Mouse (Mus musculus): Measurements from ENCODE around the gene Cd2ap. TPM values are rescaled to one million over a fixed set of nuclear protein-coding genes. Genes with fewer than 3 reads are reported as not detected.

Gene Cd2ap
- total and polyA plus RNA-seq, 3 experiments, result 10.7 to 14.3 TPM; not detected in 1

GRCm38 (mm10) chr17:42782156-42782757, 94.2 kb downstream of the Cd2ap start:
- H3K27ac ChIP-seq (ENCODE audit: control insufficient read depth, low read depth, low read length), result no peak overlapping the region
- no peaks in the 10 kb centered on the region for H3K4me1 ChIP-seq (ENCODE audit: control insufficient read depth in 1 of 2, insufficient read depth in 2 of 2, low read length in 2 of 2)
- H3K9me3 ChIP-seq (replicated peaks; ENCODE audit: insufficient read depth, low read length), result no peaks in the 10 kb centered on the region
- no peak overlapping the region for H3K9ac ChIP-seq (ENCODE audit: control insufficient read depth, low read depth, low read length, poor library complexity, severe bottlenecking)
- H3K79me2 ChIP-seq (ENCODE audit: control insufficient read depth, insufficient read depth, low read length, poor library complexity), result no peaks in the 10 kb centered on the region
- H3K27me3 ChIP-seq (ENCODE audit: control insufficient read depth in 1 of 2, insufficient read depth in 2 of 2, low read length in 2 of 2), result no peaks in the 10 kb centered on the region
- peak; percentile 80 for DNase-seq (ENCODE audit: low read depth, low spot score)
- H3K36me3 ChIP-seq (ENCODE audit: control insufficient read depth in 1 of 2, insufficient read depth in 2 of 2, low read length in 2 of 2), result no peaks in the 10 kb centered on the region
- peak; percentile 87 for TF ChIP-seq RAD21 (IDR thresholded peaks at IDR 0.05; ENCODE audit: low read depth, low read length)
- no peak for TF ChIP-seq TBP (IDR thresholded peaks at IDR 0.05; ENCODE audit: low read depth, low read length)
- peak; percentile 76 for TF ChIP-seq SMC3 (IDR thresholded peaks at IDR 0.05; ENCODE audit: low read depth, low read length)
- TF ChIP-seq POLR2A (IDR thresholded peaks at IDR 0.05; ENCODE audit: control insufficient read depth in 1 of 2, insufficient read depth in 1 of 2, low read depth in 1 of 2, low read length in 2 of 2, poor library complexity in 1 of 2), result no peak
- no peak for TF ChIP-seq CHD2 (IDR thresholded peaks at IDR 0.05; ENCODE audit: low read length)
- no peak for TF ChIP-seq POLR2AphosphoS2 (IDR thresholded peaks at IDR 0.05; ENCODE audit: low read length)
- TF ChIP-seq NRF1 (IDR thresholded peaks at IDR 0.05; ENCODE audit: insufficient read depth, low read depth, low read length, poor library complexity, severe bottlenecking), result no peak
- peak; percentile 85 for TF ChIP-seq GATA1 (IDR thresholded peaks at IDR 0.05; ENCODE audit: low read depth, low read length)
- no peak for TF ChIP-seq MYB (IDR thresholded peaks at IDR 0.05; ENCODE audit: low read depth, low read length)
- TF ChIP-seq GABPA (IDR thresholded peaks at IDR 0.05; ENCODE audit: low read depth, low read length), result no peak
- no peak for TF ChIP-seq E2F4 (IDR thresholded peaks at IDR 0.05; ENCODE audit: borderline replicate concordance, low read depth, low read length)
- TF ChIP-seq HCFC1 (IDR thresholded peaks at IDR 0.05; ENCODE audit: low read depth, low read length), result no peak
- TF ChIP-seq ZC3H11A (IDR thresholded peaks at IDR 0.05; ENCODE audit: low read depth, low read length), result peak; percentile 67
- peak; percentile 59 to 86 (median 73) for TF ChIP-seq CTCF (IDR thresholded peaks at IDR 0.05 in 2 of 3, conservative IDR thresholded peaks at IDR 0.05 in 1 of 3; ENCODE audit: control insufficient read depth in 1 of 3, insufficient read depth in 1 of 3, low read depth in 2 of 3, low read length in 3 of 3, poor library complexity in 1 of 3, severe bottlenecking in 1 of 3)
- TF ChIP-seq MAX (IDR thresholded peaks at IDR 0.05; ENCODE audit: low read length), result no peak
- TF ChIP-seq ZMIZ1 (IDR thresholded peaks at IDR 0.05; ENCODE audit: low read depth, low read length), result no peak
- no peak overlapping the region for H3K4me3 ChIP-seq (ENCODE audit: control insufficient read depth in 1 of 2, insufficient read depth in 1 of 2, low read depth in 2 of 2, low read length in 2 of 2)

GRCm38 (mm10) chr17:42753791-42754190, 122.7 kb downstream of the Cd2ap start:
- H3K4me1 ChIP-seq (ENCODE audit: control insufficient read depth in 1 of 2, insufficient read depth in 2 of 2, low read length in 2 of 2), result no peaks in the 10 kb centered on the region
- no peak overlapping the region for H3K4me3 ChIP-seq (ENCODE audit: control insufficient read depth in 1 of 2, insufficient read depth in 1 of 2, low read depth in 2 of 2, low read length in 2 of 2)
- no peaks in the 10 kb centered on the region for H3K27me3 ChIP-seq (ENCODE audit: control insufficient read depth in 1 of 2, insufficient read depth in 2 of 2, low read length in 2 of 2)
- H3K36me3 ChIP-seq (ENCODE audit: control insufficient read depth in 1 of 2, insufficient read depth in 2 of 2, low read length in 2 of 2), result no peaks in the 10 kb centered on the region
- no peak for DNase-seq (ENCODE audit: low read depth, low spot score)
- no peaks in the 10 kb centered on the region for H3K9me3 ChIP-seq (replicated peaks; ENCODE audit: insufficient read depth, low read length)
- H3K27ac ChIP-seq (ENCODE audit: control insufficient read depth, low read depth, low read length), result no peak overlapping the region
- no peak for TF ChIP-seq MXI1 (IDR thresholded peaks at IDR 0.05; ENCODE audit: low read depth, low read length)
- TF ChIP-seq SIN3A (IDR thresholded peaks at IDR 0.05; ENCODE audit: low read length), result no peak
- no peak for TF ChIP-seq MAX (IDR thresholded peaks at IDR 0.05; ENCODE audit: low read length)
- no peak for TF ChIP-seq MAZ (IDR thresholded peaks at IDR 0.05; ENCODE audit: low read depth, low read length)
- no peak for TF ChIP-seq GATA1 (IDR thresholded peaks at IDR 0.05; ENCODE audit: low read depth, low read length)
- TF ChIP-seq BHLHE40 (IDR thresholded peaks at IDR 0.05; ENCODE audit: borderline replicate concordance, low read depth, low read length), result no peak
- TF ChIP-seq TCF12 (IDR thresholded peaks at IDR 0.05; ENCODE audit: low read depth, low read length), result no peak
- TF ChIP-seq HCFC1 (IDR thresholded peaks at IDR 0.05; ENCODE audit: low read depth, low read length), result no peak
- TF ChIP-seq CTCF (IDR thresholded peaks at IDR 0.05 in 2 of 3, conservative IDR thresholded peaks at IDR 0.05 in 1 of 3; ENCODE audit: control insufficient read depth in 1 of 3, insufficient read depth in 1 of 3, low read depth in 2 of 3, low read length in 3 of 3, poor library complexity in 1 of 3, severe bottlenecking in 1 of 3), result no peak
- no peak for TF ChIP-seq CHD1 (IDR thresholded peaks at IDR 0.05; ENCODE audit: low read depth, low read length)
- TF ChIP-seq JUND (IDR thresholded peaks at IDR 0.05; ENCODE audit: low read depth, low read length), result no peak
- TF ChIP-seq USF1 (IDR thresholded peaks at IDR 0.05; ENCODE audit: low read depth, low read length), result no peak
- no peak for TF ChIP-seq MEF2A (IDR thresholded peaks at IDR 0.05; ENCODE audit: extremely low read depth, insufficient replicate concordance, low read depth, low read length, poor library complexity, severe bottlenecking)
- no peak for TF ChIP-seq MAFK (IDR thresholded peaks at IDR 0.05; ENCODE audit: borderline replicate concordance, low read depth, low read length)
- TF ChIP-seq POLR2A (IDR thresholded peaks at IDR 0.05; ENCODE audit: control insufficient read depth in 1 of 2, insufficient read depth in 1 of 2, low read depth in 1 of 2, low read length in 2 of 2, poor library complexity in 1 of 2), result no peak
- no peak overlapping the region for H3K9ac ChIP-seq (ENCODE audit: control insufficient read depth, low read depth, low read length, poor library complexity, severe bottlenecking)
- no peaks in the 10 kb centered on the region for H3K79me2 ChIP-seq (ENCODE audit: control insufficient read depth, insufficient read depth, low read length, poor library complexity)

Data from MEL (cell line).